Mouse (Mus musculus): ENCODE data around the gene 3110021N24Rik.

GRCm38 (mm10) chr4:108759583-108759982 lies 40.1 kb downstream of the 3110021N24Rik start:
- TF ChIP-seq CTCF (conservative IDR thresholded peaks at IDR 0.05; ENCODE audit: low read length) (no peak), POU5F1 (IDR thresholded peaks at IDR 0.05; ENCODE audit: borderline replicate concordance, low read length) (no peak)

All from E14TG2a.4 (cell line).